Mouse (Mus musculus) MEL (cell line): ENCODE data around the gene Abhd4. TPM values are rescaled to one million over a fixed set of nuclear protein-coding genes. Genes with fewer than 3 reads are reported as not detected.

Source experiments
- DNase-seq: peaks from one replicate; pipeline ENCODE4 v3.0.0; 2011; ENCODE audit warnings: low read depth, low spot score
- H3K27ac ChIP-seq: 2 replicates; pipeline ENCODE4 v1.5.1; 2012; ENCODE audit warnings: low read depth, mild to moderate bottlenecking, control low read depth, low read length, moderate library complexity; ENCODE audit not compliant: control insufficient read depth
- H3K27me3 ChIP-seq, 2 experiments: fragments of 150-350 bp in 1 of 2; sonication (generic) in 1 of 2; 2 replicates each; pipeline ENCODE4 v1.6.1; 2012; ENCODE audit warnings: low read length in 2 of 2, mild to moderate bottlenecking in 2 of 2, improper control_type of control experiment in 1 of 2, moderate library complexity in 1 of 2; ENCODE audit not compliant: insufficient read depth in 2 of 2, control insufficient read depth in 1 of 2
- H3K36me3 ChIP-seq, 2 experiments: 2 replicates each; pipeline ENCODE4 v1.6.1; 2012 to 2014; ENCODE audit warnings: low read length in 2 of 2, improper control_type of control experiment in 1 of 2, inconsistent platforms in 1 of 2, mild to moderate bottlenecking in 1 of 2; ENCODE audit not compliant: insufficient read depth in 2 of 2, control insufficient read depth in 1 of 2
- H3K4me1 ChIP-seq, 2 experiments: fragments of 150-350 bp in 1 of 2; sonication (generic) in 1 of 2; 2 replicates each; pipeline ENCODE4 v1.6.1; 2012; ENCODE audit warnings: low read length in 2 of 2, improper control_type of control experiment in 1 of 2, mild to moderate bottlenecking in 1 of 2; ENCODE audit not compliant: insufficient read depth in 2 of 2, control insufficient read depth in 1 of 2
- H3K4me3 ChIP-seq, 2 experiments: fragments of 150-350 bp in 1 of 2; sonication (generic) in 1 of 2; 2 replicates each; pipeline ENCODE4 v1.5.1; 2012; ENCODE audit warnings: low read depth in 2 of 2, low read length in 2 of 2, mild to moderate bottlenecking in 2 of 2, moderate library complexity in 2 of 2, control low read depth in 1 of 2, improper control_type of control experiment in 1 of 2; ENCODE audit not compliant: control insufficient read depth in 1 of 2, insufficient read depth in 1 of 2
- H3K79me2 ChIP-seq: 2 replicates; pipeline ENCODE4 v1.6.1; 2012; ENCODE audit warnings: mild to moderate bottlenecking, low read length, moderate library complexity; ENCODE audit not compliant: control insufficient read depth, poor library complexity, insufficient read depth
- H3K9ac ChIP-seq: 2 replicates; pipeline ENCODE4 v1.6.1; 2012; ENCODE audit warnings: low read depth, mild to moderate bottlenecking, control low read depth, low read length, moderate library complexity; ENCODE audit not compliant: control insufficient read depth, poor library complexity, severe bottlenecking
- H3K9me3 ChIP-seq: fragments of 150-350 bp; sonication (generic); replicated peaks from 2 replicates; pipeline ENCODE4 v1.6.1; 2012; ENCODE audit warnings: mild to moderate bottlenecking, low read length, improper control_type of control experiment, moderate library complexity; ENCODE audit not compliant: insufficient read depth
- CHD1 ChIP-seq: IDR thresholded peaks from 2 replicates; pipeline ENCODE4 v1.6.1; 2012; ENCODE audit warnings: low read depth, mild to moderate bottlenecking, inconsistent platforms, low read length, improper control_type of control experiment
- CHD2 ChIP-seq: IDR thresholded peaks from 2 replicates; pipeline ENCODE4 v1.6.1; 2011; ENCODE audit warnings: low read length, improper control_type of control experiment
- E2F4 ChIP-seq: IDR thresholded peaks from 2 replicates; pipeline ENCODE4 v1.6.1; 2011; ENCODE audit warnings: low read depth, low read length, improper control_type of control experiment, borderline replicate concordance
- ELF1 ChIP-seq: IDR thresholded peaks from 2 replicates; pipeline ENCODE4 v1.6.1; 2014; ENCODE audit warnings: low read depth, mild to moderate bottlenecking, inconsistent platforms, low read length, improper control_type of control experiment, moderate library complexity
- JUND ChIP-seq: IDR thresholded peaks from 2 replicates; pipeline ENCODE4 v1.6.1; 2011; ENCODE audit warnings: low read depth, mild to moderate bottlenecking, improper control_type of control experiment, low read length
- MAX ChIP-seq: IDR thresholded peaks from 2 replicates; pipeline ENCODE4 v1.6.1; 2011; ENCODE audit warnings: low read length, improper control_type of control experiment
- MAZ ChIP-seq: IDR thresholded peaks from 2 replicates; pipeline ENCODE4 v1.6.1; 2012; ENCODE audit warnings: low read depth, mild to moderate bottlenecking, inconsistent platforms, low read length, improper control_type of control experiment
- MEF2A ChIP-seq: IDR thresholded peaks from 2 replicates; pipeline ENCODE4 v1.6.1; 2014; ENCODE audit warnings: low read depth, mild to moderate bottlenecking, inconsistent platforms, low read length, improper control_type of control experiment; ENCODE audit not compliant: poor library complexity, insufficient replicate concordance, severe bottlenecking; ENCODE audit errors: extremely low read depth
- NELFE ChIP-seq: IDR thresholded peaks from 2 replicates; pipeline ENCODE4 v1.6.1; 2011; ENCODE audit warnings: low read depth, low read length, improper control_type of control experiment
- NRF1 ChIP-seq: IDR thresholded peaks from 2 replicates; pipeline ENCODE4 v1.6.1; 2014; ENCODE audit warnings: low read depth, mild to moderate bottlenecking, inconsistent platforms, low read length, improper control_type of control experiment, moderate library complexity; ENCODE audit not compliant: poor library complexity, insufficient read depth, severe bottlenecking
- POLR2A ChIP-seq, 2 experiments: IDR thresholded peaks; 2 replicates each; pipeline ENCODE4 v1.6.1; 2011 to 2012; ENCODE audit warnings: low read length in 2 of 2, mild to moderate bottlenecking in 2 of 2, control low read depth in 1 of 2, improper control_type of control experiment in 1 of 2, low read depth in 1 of 2, moderate library complexity in 1 of 2; ENCODE audit not compliant: control insufficient read depth in 1 of 2, insufficient read depth in 1 of 2, poor library complexity in 1 of 2
- POLR2AphosphoS2 ChIP-seq: IDR thresholded peaks from 2 replicates; pipeline ENCODE4 v1.6.1; 2011; ENCODE audit warnings: low read length, improper control_type of control experiment
- RCOR1 ChIP-seq: IDR thresholded peaks from 2 replicates; pipeline ENCODE4 v1.6.1; 2012; ENCODE audit warnings: low read depth, mild to moderate bottlenecking, inconsistent platforms, low read length, improper control_type of control experiment
- TAL1 ChIP-seq: IDR thresholded peaks from 2 replicates; pipeline ENCODE4 v1.6.1; 2012; ENCODE audit warnings: mild to moderate bottlenecking, inconsistent platforms, low read length, moderate library complexity, mixed read lengths
- TBP ChIP-seq: IDR thresholded peaks from 2 replicates; pipeline ENCODE4 v1.8.0; 2011; ENCODE audit warnings: low read depth, low read length, improper control_type of control experiment
- TCF12 ChIP-seq: IDR thresholded peaks from 2 replicates; pipeline ENCODE4 v1.6.1; 2014; ENCODE audit warnings: low read depth, mild to moderate bottlenecking, inconsistent platforms, low read length, improper control_type of control experiment, moderate library complexity
- UBTF ChIP-seq: IDR thresholded peaks from 2 replicates; pipeline ENCODE4 v1.6.1; 2012; ENCODE audit warnings: low read depth, mild to moderate bottlenecking, inconsistent platforms, low read length, improper control_type of control experiment, moderate library complexity, borderline replicate concordance; ENCODE audit not compliant: insufficient read depth
- USF2 ChIP-seq, 2 experiments: IDR thresholded peaks; 2 replicates each; pipeline ENCODE4 v1.6.1; 2011 to 2012; ENCODE audit warnings: improper control_type of control experiment in 2 of 2, low read length in 2 of 2, borderline replicate concordance in 1 of 2, inconsistent platforms in 1 of 2, low read depth in 1 of 2, mild to moderate bottlenecking in 1 of 2; ENCODE audit not compliant: insufficient read depth in 1 of 2
- ZC3H11A ChIP-seq: IDR thresholded peaks from 2 replicates; pipeline ENCODE4 v1.6.1; 2012; ENCODE audit warnings: low read depth, mild to moderate bottlenecking, inconsistent platforms, low read length, improper control_type of control experiment
- ZKSCAN1 ChIP-seq: IDR thresholded peaks from 2 replicates; pipeline ENCODE4 v1.6.1; 2012; ENCODE audit warnings: low read depth, mild to moderate bottlenecking, inconsistent platforms, low read length, improper control_type of control experiment, moderate library complexity
- ZMIZ1 ChIP-seq: IDR thresholded peaks from 2 replicates; pipeline ENCODE4 v1.6.1; 2012; ENCODE audit warnings: low read depth, mild to moderate bottlenecking, inconsistent platforms, low read length, improper control_type of control experiment, moderate library complexity
- polyA plus RNA-seq, 2 experiments: library from polyadenylated mRNA; stranded (reverse) in 1 of 2; unstranded in 1 of 2; fragments of >175 nt in 1 of 2; fragments of >200 nt in 1 of 2; gene quantifications; 2 replicates each; pipeline versions ENCODE4 v1.2.1 to v1.2.4; 2012; ENCODE audit warnings: low replicate concordance in 2 of 2, low read depth in 1 of 2; ENCODE audit not compliant: insufficient read length in 2 of 2, insufficient read depth in 1 of 2, missing spikeins in 1 of 2
- total RNA-seq: library from RNA; depleted of rRNA; stranded (reverse); fragments of 300-350 nt; gene quantifications from 2 replicates; pipeline ENCODE4 v1.2.3, GENCODE M21; 2012

Gene Abhd4
- total and polyA plus RNA-seq, 3 experiments: 13.1 to 32.0 TPM; not detected in 1

DNA sequence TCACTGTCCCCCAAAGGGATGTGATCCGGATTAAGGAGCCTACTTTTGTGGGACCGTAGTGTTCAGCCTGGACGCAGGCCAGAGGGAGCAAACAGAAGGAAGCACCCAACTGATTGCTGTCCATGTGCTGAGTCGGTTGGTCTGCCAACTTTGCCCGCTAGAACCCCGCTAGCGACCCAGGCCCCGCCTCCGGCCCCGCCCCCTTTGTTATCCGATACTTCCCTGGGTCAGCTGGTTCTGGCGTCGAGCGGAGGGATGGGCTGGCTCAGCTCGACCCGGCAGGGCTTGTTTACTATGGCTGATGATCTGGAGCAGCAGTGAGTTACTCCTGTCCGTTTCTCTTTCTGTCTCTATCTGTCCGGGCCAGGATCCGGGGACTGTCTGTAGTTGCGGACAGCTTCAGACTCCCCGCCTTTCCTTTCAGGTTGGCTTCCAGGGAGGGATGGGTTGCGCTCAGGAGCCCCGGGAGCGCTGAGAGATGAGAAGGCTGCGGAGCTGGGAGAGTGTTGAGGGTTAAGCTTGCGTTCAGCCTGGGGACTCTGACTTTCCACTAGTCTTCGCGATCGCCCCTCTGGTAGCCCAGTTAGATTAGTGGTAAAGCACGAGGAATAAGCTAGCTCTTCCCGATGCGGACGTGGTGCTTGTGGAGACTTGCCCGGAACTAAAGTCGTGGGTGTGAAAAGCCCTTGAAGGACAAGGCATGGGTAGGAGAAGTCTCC, 5.2 kb downstream of the Abhd4 start (continued):
- TF ChIP-seq USF2 (IDR thresholded peaks at IDR 0.05; ENCODE audit: borderline replicate concordance in 1 of 2, insufficient read depth in 1 of 2, low read depth in 1 of 2, low read length in 2 of 2) (no peak), TBP (peak; percentile 66), TCF12 (peak; percentile 46)
- TF ChIP-seq, all 39 proteins: peak for 17

- no peak for DNase-seq
- peaks cover 0 to 13% of the 10 kb centered on the region in 2 experiments; a peak in 2 of 4 replicates for H3K36me3 ChIP-seq
- H3K4me1 ChIP-seq: peaks cover 6 to 19% of the 10 kb centered on the region in 2 experiments
- no peaks in the 10 kb centered on the region; the same call in 1 of the 2 replicates for H3K79me2 ChIP-seq
- peak overlapping the region; percentile 55 for H3K9ac ChIP-seq
- H3K9me3 ChIP-seq: no peaks in the 10 kb centered on the region
- H3K27ac ChIP-seq: 0 out of 2 replicates have a peak overlapping the region, but pooled peaks have one; percentile 13
- H3K27me3 ChIP-seq: no peaks in the 10 kb centered on the region
- no peak for TF ChIP-seq JUND
- no peak for TF ChIP-seq ZMIZ1
- TF ChIP-seq TCF12: no peak
- no peak for TF ChIP-seq E2F4
- peak overlapping the region; percentile 70 to 77 for H3K4me3 ChIP-seq
Measured at GRCm38 (mm10) chr14:54259722-54260085, 5.7 kb downstream of the Abhd4 start.

DNA sequence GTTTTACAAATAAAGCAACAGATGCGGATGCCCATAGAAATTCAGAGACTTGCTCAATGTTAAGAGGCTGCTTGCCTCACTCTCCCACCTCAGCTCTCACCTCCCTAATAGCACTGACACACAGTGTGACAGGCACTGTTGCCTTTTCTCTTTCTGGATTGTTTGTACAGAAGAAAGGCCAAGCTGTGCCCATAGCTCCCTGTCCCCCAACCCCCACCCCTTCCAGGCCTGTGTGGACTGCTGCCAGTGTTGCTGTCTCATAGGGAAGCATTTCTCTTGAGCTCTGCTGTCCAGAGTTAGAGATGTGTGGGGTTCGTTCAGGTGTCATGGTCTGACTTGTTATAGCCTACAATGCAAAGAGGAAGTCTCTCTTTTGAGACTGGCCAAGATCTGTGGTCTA, 6.2 kb downstream of the Abhd4 start:
- 0 out of 2 replicates have a peak overlapping the region, but pooled peaks have one; percentile 55 for H3K9ac ChIP-seq

GRCm38 (mm10) chr14:54261386-54261785, 7.4 kb downstream of the Abhd4 start:
- H3K4me3 ChIP-seq: no peak overlapping the region
- no peaks in the 10 kb centered on the region for H3K27me3 ChIP-seq
- no peak overlapping the region for H3K27ac ChIP-seq
- TF ChIP-seq NRF1: no peak
- TF ChIP-seq MEF2A: no peak
- TF ChIP-seq UBTF: no peak
- TF ChIP-seq ZC3H11A: no peak
- TF ChIP-seq ELF1: no peak
- TF ChIP-seq TAL1: no peak
- no peak for TF ChIP-seq POLR2AphosphoS2
- TF ChIP-seq E2F4: no peak
- TF ChIP-seq JUND: no peak
- no peak for TF ChIP-seq NELFE
- no peak for TF ChIP-seq CHD1
- no peak for TF ChIP-seq CHD2
- no peak for TF ChIP-seq ZKSCAN1
- TF ChIP-seq MAZ: no peak
- TF ChIP-seq USF2 (IDR thresholded peaks at IDR 0.05; ENCODE audit: borderline replicate concordance in 1 of 2, insufficient read depth in 1 of 2, low read depth in 1 of 2, low read length in 2 of 2): no peak
- TF ChIP-seq MAX: no peak
- H3K36me3 ChIP-seq: peaks cover 0 to 10% of the 10 kb centered on the region in 2 experiments; a peak in 2 of 4 replicates
- H3K4me1 ChIP-seq: peaks cover 6 to 19% of the 10 kb centered on the region in 2 experiments
- H3K9me3 ChIP-seq: no peaks in the 10 kb centered on the region
- DNase-seq: no peak
- no peak overlapping the region for H3K9ac ChIP-seq
- H3K79me2 ChIP-seq: no peaks in the 10 kb centered on the region; the same call in 1 of the 2 replicates

More for the DNA sequence above, 6.2 kb downstream of the Abhd4 start:
- Histone ChIP-seq H3K9me3 (no peaks in the 10 kb centered on the region), H3K79me2 (no peaks in the 10 kb centered on the region; the same call in 1 of the 2 replicates), H3K27ac (no peak overlapping the region), H3K4me1 (peaks cover 6 to 19% of the 10 kb centered on the region in 2 experiments), H3K27me3 (no peaks in the 10 kb centered on the region), H3K36me3 (peaks cover 0 to 12% of the 10 kb centered on the region in 2 experiments; a peak in 2 of 4 replicates), H3K4me3 (peak overlapping the region in 1 of 2 experiments; percentile 77; a peak in 1 of 4 replicates)
- DNase-seq: peak; percentile 37
- TF ChIP-seq MEF2A (no peak), NELFE (no peak), RCOR1 (no peak), POLR2A (IDR thresholded peaks at IDR 0.05; ENCODE audit: control insufficient read depth in 1 of 2, insufficient read depth in 1 of 2, low read depth in 1 of 2, low read length in 2 of 2, poor library complexity in 1 of 2) (no peak)
